Mouse (Mus musculus): ENCODE data around the gene Unc93b1. TPM values are rescaled to one million over a fixed set of nuclear protein-coding genes. Genes with fewer than 3 reads are reported as not detected.
"Not testable (repeated sequence)": the region's sequence is repeated elsewhere in the genome, so short reads cannot be mapped to it uniquely, and the experiment has no call there.

The Unc93b1 gene
- total RNA-seq, 2 experiments from 2014 or later = 19.6 to 20.1 TPM

DNA sequence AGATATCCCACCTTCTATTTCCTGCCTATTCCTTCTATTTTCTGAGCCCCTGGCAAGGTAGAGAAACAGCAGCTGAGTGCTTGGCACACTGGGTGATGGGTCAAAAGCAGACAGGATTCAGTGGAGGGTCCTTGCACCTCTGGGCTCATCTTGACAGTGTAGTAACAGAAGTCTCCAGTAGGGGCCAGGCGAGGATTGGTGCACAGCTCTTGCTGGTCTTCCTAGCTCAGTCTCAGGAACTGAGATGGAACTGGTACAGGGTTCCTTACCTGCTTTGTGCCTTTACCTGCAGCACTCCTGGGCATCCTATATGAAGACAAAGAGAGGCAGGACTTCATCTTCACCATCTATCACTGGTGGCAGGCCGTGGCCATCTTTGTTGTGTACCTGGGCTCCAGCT lies 11.7 kb downstream of the Unc93b1 start:
- peak; percentile 69 for DNase-seq

DNA sequence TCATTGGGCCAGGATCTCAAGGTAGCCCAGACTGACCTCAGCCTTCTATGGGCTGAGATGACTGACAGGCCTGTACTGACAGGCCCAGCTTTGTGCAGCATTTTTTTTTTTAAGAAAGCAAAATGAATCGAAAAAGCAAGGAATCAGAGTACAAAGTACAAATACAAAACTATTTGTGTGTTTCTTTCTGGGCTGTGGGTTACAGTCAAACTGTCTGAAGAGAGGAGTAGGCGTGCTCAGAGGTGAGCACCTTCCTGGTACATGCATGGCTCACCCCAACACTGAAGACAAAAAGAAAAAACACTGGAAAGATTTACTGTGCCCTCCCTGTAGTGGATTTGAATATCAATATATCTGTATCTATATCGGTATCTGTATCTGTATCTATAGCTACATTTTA lies 12.8 kb downstream of the Unc93b1 start:
- DNase-seq = no peak

DNA sequence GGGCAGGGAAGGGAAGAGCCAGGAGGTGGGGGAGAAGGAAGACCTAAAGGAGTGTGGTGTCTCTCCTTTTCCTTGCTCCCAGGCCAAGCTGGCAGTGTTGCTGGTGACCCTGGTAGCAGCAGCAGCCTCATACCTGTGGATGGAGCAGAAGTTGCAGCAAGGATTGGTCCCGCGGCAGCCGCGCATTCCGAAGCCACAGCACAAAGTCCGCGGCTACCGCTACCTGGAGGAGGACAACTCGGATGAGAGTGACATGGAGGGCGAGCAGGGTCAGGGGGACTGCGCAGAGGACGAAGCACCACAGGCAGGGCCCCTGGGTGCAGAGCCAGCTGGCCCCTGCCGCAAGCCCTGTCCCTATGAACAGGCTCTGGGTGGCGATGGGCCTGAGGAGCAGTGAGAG lies 13.6 kb downstream of the Unc93b1 start:
- no peak for DNase-seq

DNA sequence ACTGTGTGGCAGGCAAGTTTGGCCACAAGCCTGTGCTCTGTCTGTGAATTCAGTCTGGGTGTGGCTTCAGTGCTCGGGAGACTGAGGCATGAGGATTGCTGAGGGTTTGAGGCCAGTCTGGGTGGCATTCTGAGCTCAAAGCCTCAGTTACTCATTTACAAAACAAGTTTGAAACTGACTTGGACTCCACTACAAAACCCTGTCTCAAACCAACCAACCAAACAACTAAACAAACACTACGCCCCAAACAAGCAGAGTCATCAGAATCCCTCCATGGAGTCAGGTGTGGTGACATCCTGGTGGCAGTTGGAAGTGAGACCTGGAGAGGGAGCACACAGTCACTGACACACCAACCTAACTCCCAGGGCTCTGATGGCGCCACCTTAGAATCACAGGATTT lies 15.3 kb downstream of the Unc93b1 start:
- no peak for DNase-seq

DNA sequence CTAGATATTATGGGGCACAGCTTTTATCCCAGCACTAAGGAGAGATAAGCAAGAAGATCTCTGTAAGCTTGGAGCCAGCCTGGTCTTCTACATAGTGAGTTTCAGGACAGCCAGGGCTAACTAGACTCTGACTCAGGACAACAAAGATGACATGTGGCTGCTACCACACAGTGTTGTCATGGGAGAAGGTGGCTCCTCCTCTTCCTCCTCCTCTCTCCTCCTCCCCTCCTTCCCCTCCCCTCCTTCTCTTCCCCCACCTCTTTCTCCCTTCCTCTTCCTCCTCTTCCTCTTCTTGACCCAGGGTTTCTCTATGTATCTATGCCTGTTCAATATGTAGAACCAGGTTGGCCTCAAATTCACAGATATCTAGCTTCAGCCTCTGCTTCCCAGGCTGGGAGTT lies 16.5 kb downstream of the Unc93b1 start:
- no peak for DNase-seq

DNA sequence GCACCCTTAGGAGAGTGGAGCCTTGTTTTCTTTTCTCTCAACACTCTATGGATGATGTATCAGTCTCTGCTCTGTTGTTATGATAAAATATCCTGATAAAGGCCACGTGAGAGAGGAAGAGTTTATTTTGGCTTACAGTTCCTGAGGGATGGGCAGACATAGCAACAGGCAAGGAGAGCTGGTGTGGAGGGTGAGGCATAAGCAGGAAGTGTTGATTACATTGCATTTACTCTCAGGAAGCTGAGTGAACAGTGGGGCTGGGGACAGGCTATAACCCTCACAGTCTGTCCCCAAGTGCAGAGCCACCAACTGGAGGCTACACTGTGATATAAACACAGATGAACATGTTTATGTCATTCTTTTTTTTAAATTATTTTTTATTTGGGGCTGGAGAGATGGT lies 17.1 kb downstream of the Unc93b1 start:
- DNase-seq = no peak

DNA sequence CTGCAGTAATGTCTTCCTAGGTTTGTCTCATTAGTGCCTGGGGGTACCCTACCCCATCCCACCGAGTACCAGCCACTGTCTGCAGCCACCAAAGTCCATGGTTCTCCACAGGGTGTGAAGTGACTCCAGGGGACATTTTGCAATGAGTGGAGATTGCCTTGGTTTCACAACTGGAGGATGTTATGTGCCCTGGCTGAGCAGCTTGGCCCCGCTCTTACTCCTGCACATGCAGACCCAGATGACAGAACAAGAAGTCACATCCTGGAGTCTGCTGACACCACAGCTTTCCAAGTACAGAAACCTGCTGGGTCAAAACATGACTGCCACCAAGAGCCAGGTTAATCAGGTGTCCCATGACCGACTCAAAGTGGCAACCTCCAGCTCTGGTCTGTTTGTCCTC lies 20.0 kb downstream of the Unc93b1 start:
- no peak for DNase-seq

DNA sequence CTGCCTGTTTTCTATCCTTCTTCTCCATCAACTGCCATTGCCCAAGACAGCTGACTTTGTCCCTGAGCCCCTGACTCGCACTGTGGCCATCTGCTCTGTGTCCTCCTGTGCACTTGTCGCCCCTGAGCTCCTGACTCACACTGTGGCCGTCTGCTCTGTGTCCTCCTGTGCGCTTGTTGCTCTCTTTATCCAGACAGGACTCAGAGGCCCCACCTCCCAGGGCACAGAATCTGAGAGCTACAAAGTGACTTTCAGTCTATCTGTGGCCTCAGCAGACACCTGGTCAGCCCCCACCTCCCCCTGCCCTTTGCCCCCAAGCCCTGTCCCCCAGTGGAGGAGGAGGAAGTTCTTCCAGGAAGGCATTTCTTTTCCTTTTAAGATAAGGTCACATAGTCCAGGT lies 20.8 kb downstream of the Unc93b1 start:
- no peak for DNase-seq

DNA sequence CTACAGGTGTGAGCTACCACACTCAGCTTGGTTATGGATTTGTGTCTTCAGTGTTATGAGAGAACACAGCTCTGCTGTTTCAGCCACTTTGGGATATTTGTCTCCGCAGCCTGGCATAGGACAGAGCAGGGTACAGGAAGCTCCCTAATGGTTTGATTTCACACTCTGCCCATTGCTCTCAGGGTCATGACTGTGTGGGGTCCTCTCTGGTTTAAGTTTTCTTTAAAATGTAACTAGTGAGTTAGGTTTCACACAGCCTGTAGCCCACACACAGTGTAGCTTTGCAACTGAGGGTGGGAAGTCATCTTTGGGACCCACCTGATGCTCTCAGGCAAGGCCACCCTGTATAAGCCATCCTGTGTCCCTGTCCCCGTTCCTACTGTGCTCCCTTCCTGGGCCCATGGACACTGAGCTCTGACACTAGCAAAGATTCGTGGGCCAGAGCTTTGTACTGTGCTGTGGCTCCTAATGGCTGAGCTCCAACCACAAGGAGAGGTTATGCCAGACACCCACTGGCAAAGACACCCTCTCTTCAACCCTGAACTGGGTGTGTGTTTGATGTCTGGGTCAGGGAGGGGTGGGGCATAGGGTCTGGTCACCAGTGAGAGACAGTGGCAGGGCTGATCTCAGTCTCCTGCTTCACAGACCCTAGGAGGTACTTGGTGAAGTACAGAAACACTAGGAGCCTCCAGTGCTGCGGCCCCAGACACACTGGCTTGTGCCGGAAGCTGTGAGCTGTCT lies 22.5 kb downstream of the Unc93b1 start:
- not testable (repeated sequence) for DNase-seq

DNA sequence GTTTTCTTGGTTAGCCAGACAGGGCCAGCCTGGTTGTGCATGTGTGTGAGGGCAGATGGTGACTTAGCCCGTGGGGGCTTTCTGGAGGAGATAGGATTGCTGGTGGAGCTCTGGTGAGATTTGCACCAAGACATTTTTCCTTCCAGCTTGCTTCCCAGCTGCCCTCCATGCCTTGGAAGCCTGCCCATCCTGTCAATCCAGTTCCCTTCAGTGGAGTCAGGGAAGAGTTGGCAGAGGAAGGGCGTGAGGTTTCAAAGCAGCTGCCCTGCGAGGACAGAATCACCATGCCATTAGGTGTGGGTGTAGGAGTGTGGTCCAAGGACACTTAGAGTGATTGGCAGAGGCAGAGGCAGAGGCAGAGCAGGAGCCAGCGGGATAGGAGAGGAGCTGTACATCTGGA lies 23.5 kb downstream of the Unc93b1 start, which contains the start of gene Aldh3b3:
Gene Aldh3b3, plus strand, starts transcription at position 176 of the 400 bp plus-strand sequence.
- no peak for DNase-seq

DNA sequence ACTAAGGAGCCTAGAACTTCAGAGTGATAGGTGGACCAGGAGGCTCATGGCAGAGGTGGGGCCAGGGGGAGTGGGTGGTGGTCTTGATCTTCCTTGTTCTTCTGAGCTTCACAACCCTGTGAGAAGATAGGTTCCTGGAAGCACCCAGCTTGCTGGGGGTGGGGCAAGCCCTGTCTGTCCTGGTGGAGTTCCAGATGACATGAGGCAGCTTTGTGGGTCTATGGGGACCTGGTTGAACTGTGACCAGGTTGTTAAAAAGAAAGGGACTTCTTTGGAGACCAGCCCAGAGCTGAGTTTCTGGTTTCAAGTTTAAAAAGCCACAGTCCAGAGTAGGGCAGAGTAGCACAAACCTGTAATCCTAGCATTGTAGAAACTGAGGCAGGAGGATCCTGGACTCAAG lies 24.0 kb downstream of the Unc93b1 start:
- DNase-seq = no peak

DNA sequence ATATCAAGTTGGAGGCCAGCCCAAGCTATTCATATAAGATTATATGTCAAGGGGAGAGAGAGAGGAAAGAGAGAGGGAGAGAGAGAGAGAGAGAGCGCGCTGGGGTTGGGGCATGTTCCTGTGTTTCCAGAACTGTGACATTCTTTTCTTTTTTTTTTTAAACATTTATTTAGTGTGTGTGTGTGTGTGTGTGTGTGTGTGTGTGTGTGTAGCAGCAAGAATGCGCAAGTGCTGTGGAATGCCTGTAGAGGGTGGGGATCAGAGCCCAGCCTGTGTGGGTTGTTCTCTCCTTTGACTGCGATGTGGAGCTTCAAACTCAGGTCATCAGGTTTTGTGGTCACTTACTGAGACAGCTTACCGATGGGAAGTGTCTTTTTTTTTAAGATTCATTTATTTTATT lies 25.2 kb downstream of the Unc93b1 start:
- DNase-seq = no peak

DNA sequence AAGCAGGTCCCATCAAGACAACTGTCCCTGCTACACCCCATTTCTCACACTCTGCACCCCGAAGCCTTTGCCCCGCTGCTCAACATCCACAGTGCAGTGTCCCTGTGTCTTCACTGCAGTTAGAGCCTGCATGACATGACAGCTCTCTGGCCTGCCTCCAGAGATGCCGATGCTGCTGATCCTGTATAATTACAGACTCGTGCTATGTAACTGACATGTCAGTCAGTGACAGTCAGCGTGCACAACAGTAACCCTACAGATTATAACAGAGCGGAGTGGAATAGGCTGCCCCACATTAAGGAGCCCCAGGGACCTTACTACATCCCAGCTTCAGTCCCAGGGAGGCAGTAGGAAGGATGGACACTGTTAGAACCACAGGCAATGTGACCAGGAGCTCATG lies 26.8 kb downstream of the Unc93b1 start:
- not testable (repeated sequence) for DNase-seq

DNA sequence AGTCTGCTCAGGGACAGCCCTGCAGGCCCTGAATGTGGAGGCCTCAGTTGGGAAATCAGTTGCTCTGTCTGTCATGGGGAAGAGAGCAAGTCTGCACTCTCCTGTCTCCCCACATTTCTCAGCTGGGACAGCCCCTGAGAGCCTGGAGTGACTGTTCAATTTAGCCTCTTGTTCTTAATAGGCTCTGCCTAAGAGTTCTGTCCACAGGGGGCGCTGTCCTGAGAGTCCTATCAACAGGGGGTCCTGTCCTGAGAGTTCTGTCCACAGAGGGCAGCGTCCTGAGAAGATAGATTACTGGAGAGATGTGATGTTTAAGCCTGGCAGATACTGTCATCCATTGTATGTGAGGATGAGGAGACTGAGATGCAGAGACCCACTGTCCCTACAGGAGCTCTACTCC lies 27.5 kb downstream of the Unc93b1 start:
- DNase-seq = peak; percentile 52

DNA sequence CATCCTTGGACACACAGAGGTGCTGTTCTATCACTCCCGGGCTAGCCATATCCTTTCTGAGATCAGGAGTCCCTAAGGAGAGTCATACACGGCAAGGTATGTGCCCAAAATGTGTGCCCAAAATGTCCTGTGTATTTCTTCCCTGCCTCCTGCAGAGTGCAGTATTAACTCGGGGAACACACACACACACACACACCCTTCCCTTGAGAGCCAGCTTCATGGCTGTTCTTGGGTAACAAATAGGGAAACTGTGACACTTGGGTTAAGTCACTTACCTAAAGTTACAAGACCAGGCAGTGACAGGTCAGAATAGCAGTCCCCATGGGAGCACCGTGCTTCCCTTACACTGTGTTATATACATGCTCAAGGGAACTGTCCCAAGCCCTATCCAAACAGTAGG lies 29.0 kb downstream of the Unc93b1 start:
- no peak for DNase-seq

DNA sequence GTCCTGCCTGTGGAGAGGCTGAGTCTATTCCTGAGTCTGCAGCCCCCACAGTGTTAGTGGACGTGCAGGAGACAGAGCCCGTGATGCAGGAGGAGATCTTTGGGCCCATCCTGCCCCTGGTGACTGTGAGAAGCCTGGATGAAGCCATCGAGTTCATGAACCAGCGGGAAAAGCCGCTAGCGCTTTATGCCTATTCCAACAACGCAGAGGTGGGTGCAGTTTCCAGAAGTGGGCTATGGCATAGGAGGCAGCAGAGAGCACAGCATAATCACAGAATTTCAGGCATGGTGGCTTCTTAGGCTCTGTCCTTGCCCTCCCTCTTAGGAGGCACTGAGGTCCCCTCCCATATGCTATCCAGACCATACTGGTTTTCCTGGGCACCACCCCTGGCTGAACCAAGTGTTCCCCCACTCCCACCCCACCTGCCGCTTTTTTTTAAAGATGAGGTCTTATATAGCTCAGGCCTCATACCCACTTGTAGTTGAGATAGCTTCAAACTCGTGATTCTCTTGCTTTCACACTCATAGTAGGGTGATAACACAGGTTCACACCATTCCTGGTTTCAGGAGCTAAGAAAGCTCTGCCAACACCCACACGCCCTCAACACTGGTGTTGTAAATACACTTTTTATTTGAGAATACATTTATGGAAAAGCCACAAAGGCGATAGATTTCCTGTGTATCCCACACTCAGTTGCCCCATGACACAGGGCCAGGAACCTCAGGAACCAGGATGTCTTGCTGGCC lies 31.5 kb downstream of the Unc93b1 start:
- no peak for DNase-seq

DNA sequence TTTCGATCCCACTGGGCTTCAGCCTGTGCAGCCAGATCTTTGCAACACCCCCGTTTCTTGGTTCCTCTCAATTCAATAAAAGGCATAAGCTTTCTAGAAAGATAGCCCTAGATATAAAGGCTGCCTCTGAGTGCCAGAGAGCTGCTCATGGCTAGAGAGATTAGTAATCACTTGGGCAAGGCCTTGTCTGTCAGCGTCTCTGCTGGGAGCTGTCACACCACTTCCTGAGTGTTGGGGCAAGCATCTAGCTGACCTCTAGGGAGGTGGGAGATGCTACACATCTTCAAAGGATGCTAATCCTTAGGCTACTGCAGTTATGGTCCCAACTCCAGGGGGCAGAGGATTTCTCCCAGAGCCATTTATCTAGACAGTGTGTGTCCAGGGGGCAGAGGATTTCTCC lies 32.3 kb downstream of the Unc93b1 start:
- no peak for DNase-seq

DNA sequence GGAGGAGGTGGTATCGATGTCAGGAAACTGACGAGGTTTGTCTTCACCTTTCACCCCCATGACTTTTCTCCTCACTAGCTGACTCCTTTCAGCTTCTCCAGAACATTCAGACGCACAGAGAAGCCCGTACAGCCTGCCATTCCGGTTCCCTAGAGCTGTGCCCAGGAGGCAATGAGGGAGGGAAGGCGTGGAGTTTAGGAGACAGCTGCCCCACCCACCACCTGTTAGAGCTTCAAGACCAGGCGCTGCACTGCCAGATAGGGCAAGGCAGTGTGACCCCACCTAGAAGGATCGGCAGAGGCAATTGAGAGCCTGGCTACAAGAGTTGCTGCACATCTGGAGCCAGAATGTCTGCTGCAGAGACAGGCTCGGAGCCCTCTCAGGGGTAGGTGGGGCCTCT lies 37.2 kb downstream of the Unc93b1 start, which contains the start of gene Aldh3b2:
Gene Aldh3b2, plus strand, starts transcription at position 100 of the 400 bp plus-strand sequence.
- DNase-seq = no peak

DNA sequence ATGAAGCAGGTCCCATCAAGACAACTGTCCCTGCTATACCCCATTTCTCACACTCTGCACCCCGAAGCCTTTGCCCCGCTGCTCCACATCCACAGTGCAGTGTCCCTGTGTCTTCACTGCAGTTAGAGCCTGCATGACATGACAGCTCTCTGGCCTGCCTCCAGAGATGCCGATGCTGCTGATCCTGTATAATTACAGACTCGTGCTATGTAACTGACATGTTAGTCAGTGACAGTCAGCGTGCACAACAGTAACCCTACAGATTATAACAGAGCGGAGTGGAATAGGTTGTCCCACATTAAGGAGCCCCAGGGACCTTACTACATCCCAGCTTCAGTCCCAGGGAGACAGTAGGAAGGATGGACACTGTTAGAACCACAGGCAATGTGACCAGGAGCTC lies 39.6 kb downstream of the Unc93b1 start:
- not testable (repeated sequence) for DNase-seq

DNA sequence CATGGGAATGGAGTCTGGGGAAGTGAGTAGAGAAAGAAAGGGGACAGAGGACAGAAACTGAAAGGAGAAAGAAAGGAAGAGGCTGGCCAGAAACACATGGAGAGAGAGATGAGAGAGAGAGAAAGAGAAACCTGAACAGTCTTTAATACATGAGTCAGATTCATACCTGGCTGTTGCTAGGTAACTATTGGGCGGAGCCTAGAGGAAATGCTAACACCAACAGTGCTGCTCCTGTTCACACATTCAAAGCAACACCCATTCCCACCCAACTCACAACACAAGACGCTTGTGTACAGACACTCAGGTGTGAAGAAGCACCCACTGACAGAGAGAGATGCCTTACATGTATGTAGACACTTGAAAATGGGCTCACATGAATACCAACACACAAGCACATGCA lies 40.9 kb downstream of the Unc93b1 start:
- DNase-seq = no peak

DNA sequence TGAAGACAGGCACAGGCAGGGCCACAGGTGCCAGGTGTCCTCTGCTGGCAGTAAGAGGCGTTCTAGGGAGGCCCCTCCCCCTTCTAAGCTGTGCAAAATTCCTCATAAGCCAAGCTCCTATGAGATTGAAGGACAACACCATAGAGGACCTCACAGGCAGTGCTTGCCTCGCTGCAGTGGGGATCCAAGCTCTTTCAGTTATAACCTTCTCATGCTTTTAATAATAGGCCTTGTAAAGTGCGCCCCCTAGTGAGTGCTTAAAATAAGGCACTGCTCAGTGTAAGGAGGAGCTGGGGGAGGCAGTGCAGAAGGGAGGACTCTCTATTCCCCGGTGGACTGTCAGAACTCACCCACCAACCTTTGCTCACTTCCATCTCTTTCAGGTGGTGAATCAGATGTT lies 45.3 kb downstream of the Unc93b1 start:
- peak; percentile 79 for DNase-seq

DNA sequence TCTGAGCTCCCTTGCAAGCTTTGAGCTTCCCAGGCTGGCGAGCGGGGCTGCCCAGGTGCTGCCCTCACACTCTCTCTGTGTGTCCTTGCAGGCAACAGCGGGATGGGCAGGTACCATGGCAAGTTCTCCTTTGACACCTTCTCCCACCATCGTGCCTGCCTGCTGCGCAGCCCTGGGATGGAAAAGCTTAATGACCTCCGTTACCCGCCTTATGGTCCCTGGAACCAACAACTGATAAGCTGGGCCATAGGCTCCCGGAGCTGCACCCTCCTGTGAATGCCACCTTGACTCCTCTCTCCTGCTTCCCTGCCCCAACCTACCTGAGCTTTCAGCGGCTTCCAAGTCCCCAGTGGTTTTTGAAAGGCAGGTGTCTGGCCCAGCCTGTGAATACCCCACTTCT lies 45.9 kb downstream of the Unc93b1 start:
- no peak for DNase-seq

DNA sequence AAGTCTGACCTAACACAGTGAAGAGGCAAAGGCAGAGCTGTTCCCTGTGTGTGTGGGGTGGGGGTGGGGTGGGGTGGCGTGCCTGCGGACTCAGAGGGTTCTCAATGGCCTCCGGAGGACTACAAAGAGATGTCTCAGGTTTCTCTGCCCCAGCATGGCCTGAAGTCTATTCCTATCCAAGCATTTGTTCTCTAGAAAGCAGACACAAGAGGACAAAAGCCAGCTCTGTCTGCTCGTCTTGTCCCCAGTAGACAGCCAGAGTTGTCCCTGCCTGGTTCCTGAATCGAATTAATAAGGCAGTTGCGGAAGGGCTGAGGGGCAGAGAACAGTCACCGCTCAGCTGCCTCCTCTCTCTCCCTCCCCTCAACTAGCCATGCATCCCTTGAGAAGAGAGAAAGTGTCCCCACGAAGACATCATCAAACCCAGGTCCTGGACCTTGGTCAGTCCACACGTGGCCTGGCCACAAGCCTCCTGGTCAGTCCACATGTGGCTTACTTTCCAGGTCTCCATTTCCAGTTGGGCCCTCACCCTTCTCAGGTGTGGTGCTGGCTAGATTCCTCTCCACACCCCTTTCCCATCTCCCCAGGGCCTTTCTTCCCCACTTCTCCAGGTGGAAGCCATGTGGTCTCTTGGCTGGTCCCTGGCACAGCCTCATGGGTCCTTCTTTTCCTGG lies 48.7 kb downstream of the Unc93b1 start:
- no peak for DNase-seq

Measured in gastrocnemius, postnatal 10 days (tissue).